Mouse (Mus musculus): Measurements from ENCODE around the gene Lysmd1. TPM values are rescaled to one million over a fixed set of nuclear protein-coding genes. Genes with fewer than 3 reads are reported as not detected.

Gene Lysmd1
- polyA plus RNA-seq, 1 experiment from 2014 or later = 10.1 TPM

GRCm38 (mm10) chr3:95147924-95148323 lies 14.0 kb downstream of the Lysmd1 start:
- Histone ChIP-seq H3K27ac (replicated peaks) (no peak overlapping the region), H3K27me3 (ENCODE audit: control insufficient read depth, insufficient read depth, low read length) (no peaks in the 10 kb centered on the region), H3K4me1 (replicated peaks; ENCODE audit: control insufficient read depth, insufficient read depth) (no peaks in the 10 kb centered on the region), H3K4me2 (replicated peaks; ENCODE audit: low read depth) (no peak overlapping the region), H3K36me3 (ENCODE audit: control insufficient read depth, insufficient read depth, low read length) (no peaks in the 10 kb centered on the region), H3K9ac (ENCODE audit: low read length) (no peak overlapping the region), H3K4me3 (ENCODE audit: low read depth, low read length) (no peak overlapping the region), H3K9me3 (ENCODE audit: control insufficient read depth, low read length) (no peaks in the 10 kb centered on the region)
- DNase-seq (ENCODE audit: low spot score) (no peak), ATAC-seq (ENCODE audit: low FRiP score, low TSS enrichment) (no peak)
- TF ChIP-seq EP300 (optimal IDR thresholded peaks at IDR 0.05) = no peak
- no peak for TF ChIP-seq CTCF (IDR thresholded peaks at IDR 0.05; ENCODE audit: low read depth)
- WGBS = 56% methylated on average over 3 of the region's 3 CpGs

GRCm38 (mm10) chr3:95153874-95154273 lies 20.0 kb downstream of the Lysmd1 start:
- no peak for TF ChIP-seq EP300 (optimal IDR thresholded peaks at IDR 0.05)
- TF ChIP-seq CTCF (IDR thresholded peaks at IDR 0.05; ENCODE audit: low read depth) = peak; percentile 72
- Histone ChIP-seq H3K27me3 (ENCODE audit: control insufficient read depth, insufficient read depth, low read length) (no peaks in the 10 kb centered on the region), H3K27ac (replicated peaks) (no peak overlapping the region), H3K9me3 (ENCODE audit: control insufficient read depth, low read length) (no peaks in the 10 kb centered on the region), H3K4me1 (replicated peaks; ENCODE audit: control insufficient read depth, insufficient read depth) (no peaks in the 10 kb centered on the region), H3K36me3 (ENCODE audit: control insufficient read depth, insufficient read depth, low read length) (no peaks in the 10 kb centered on the region), H3K4me2 (replicated peaks; ENCODE audit: low read depth) (no peak overlapping the region), H3K4me3 (ENCODE audit: low read depth, low read length) (no peak overlapping the region), H3K9ac (ENCODE audit: low read length) (no peak overlapping the region)
- no peak; the same call in 1 of the 2 replicates for ATAC-seq (ENCODE audit: low FRiP score, low TSS enrichment)
- no peak for DNase-seq (ENCODE audit: low spot score)
- 49% methylated on average over 4 of the region's 4 CpGs for WGBS

DNA sequence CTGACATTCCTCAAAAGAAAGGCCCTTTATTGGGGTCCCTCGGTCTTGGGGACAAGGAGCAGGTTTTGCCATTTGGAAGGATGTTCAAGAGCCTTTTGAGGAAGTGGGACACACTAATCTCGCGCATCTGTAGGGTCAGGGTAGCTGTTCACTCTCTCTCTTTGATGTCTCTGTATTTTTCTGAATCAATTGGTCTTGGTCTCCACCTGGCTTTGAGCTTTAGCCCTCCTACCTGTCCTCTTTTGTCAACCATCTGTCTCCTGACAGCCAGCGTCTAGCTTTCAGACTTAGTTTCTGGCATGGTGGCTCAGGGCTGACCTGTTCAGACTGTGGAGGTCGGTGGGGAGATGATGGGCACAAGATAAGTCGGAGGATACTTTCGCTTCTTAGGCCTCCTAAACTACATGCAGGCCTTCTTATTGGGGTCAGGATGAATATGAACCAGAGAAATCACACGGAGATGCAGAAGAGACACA lies 25.7 kb downstream of the Lysmd1 start:
- H3K9me3 ChIP-seq (ENCODE audit: control insufficient read depth, low read length) = no peaks in the 10 kb centered on the region
- DNase-seq (ENCODE audit: low spot score) (no peak), ATAC-seq (ENCODE audit: low FRiP score, low TSS enrichment) (no peak)
- peak overlapping the region; percentile 41 for H3K9ac ChIP-seq (ENCODE audit: low read length)
- H3K4me1 ChIP-seq (replicated peaks; ENCODE audit: control insufficient read depth, insufficient read depth) = peaks cover 9% of the 10 kb centered on the region
- WGBS = 27% methylated on average over 8 of the region's 8 CpGs
- peak overlapping the region; percentile 92 for H3K4me2 ChIP-seq (replicated peaks; ENCODE audit: low read depth)
- H3K4me3 ChIP-seq (ENCODE audit: low read depth, low read length) = peak overlapping the region; percentile 76
- H3K27me3 ChIP-seq (ENCODE audit: control insufficient read depth, insufficient read depth, low read length) = no peaks in the 10 kb centered on the region
- peak overlapping the region; percentile 49; the same call in 1 of the 2 replicates for H3K27ac ChIP-seq (replicated peaks)
- no peaks in the 10 kb centered on the region for H3K36me3 ChIP-seq (ENCODE audit: control insufficient read depth, insufficient read depth, low read length)
- no peak for TF ChIP-seq CTCF (IDR thresholded peaks at IDR 0.05; ENCODE audit: low read depth)
- TF ChIP-seq EP300 (optimal IDR thresholded peaks at IDR 0.05) = no peak

DNA sequence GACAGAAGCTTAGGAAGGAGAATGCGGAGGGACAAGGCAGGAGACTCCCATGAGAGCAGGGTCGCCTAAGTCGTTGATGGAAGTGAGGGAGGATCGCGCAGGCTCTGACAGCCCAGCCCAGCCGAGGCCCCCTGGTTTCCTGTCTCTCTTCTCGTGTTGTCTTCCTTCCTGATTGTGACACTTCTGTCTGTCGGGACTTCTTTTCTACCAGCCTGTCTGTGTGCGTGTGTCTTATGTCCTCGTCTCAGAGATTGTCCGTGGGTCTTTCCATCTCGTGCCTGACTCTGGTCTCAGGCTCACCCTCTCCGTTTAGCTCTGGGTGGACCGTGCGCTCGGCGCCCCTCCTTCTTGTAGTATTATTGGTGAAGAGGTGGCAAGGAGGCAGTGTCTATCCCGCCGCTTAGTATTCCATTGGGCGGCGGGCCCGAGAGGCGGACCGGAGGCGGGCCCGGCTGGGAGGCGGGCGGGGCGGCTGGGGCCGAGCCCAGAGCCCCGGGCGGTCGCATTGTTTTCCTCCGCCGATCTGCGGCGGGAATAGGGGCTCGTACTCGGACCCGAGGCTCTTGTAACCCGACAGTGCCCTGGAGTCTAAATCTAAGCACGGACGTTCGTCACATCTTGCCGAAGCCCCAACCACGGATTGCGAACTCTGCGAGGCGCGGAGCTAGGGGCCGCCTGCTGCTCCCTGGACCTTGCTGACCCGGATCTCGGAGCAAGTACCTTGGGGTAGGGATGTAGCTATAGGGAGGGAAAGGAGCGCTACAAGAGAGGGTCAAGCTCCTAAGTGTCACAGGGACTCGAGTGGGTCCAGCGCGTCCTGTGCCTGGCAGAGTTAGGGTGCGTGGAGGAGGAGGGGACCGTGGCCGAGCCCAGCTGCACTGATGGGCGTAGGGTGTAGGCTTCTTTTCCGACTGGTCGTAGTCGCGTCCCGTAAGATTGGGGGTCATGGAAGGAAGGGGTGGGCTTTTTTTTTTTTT lies 26.4 kb downstream of the Lysmd1 start, which contains the start of gene Sema6c:
Gene Sema6c (plus strand): TSS at position 471 of the 977 bp plus-strand sequence.
- Histone ChIP-seq H3K9me3 (ENCODE audit: control insufficient read depth, low read length) (no peaks in the 10 kb centered on the region), H3K27ac (replicated peaks) (peak within 1 kb of the TSS; percentile 71), H3K9ac (ENCODE audit: low read length) (peak within 1 kb of the TSS; percentile 71), H3K36me3 (ENCODE audit: control insufficient read depth, insufficient read depth, low read length) (no peaks in the 10 kb centered on the region), H3K27me3 (ENCODE audit: control insufficient read depth, insufficient read depth, low read length) (no peaks in the 10 kb centered on the region), H3K4me1 (replicated peaks; ENCODE audit: control insufficient read depth, insufficient read depth) (peaks cover 9% of the 10 kb centered on the region), H3K4me3 (ENCODE audit: low read depth, low read length) (peak within 1 kb of the TSS; percentile 76), H3K4me2 (replicated peaks; ENCODE audit: low read depth) (peak within 1 kb of the TSS; percentile 92)
- peak; percentile 96 for ATAC-seq (ENCODE audit: low FRiP score, low TSS enrichment)
- TF ChIP-seq CTCF (IDR thresholded peaks at IDR 0.05; ENCODE audit: low read depth) (peak; percentile 9; the same call in 1 of the 2 replicates), EP300 (optimal IDR thresholded peaks at IDR 0.05) (no peak)
- under 1% methylated on average over 65 of the region's 66 CpGs for WGBS
- peak; percentile 90 for DNase-seq (ENCODE audit: low spot score)

GRCm38 (mm10) chr3:95161041-95161551 lies 27.2 kb downstream of the Lysmd1 start:
- ATAC-seq (ENCODE audit: low FRiP score, low TSS enrichment) (peak; percentile 13; the same call in 1 of the 2 replicates), DNase-seq (ENCODE audit: low spot score) (no peak)
- no peaks in the 10 kb centered on the region for H3K27me3 ChIP-seq (ENCODE audit: control insufficient read depth, insufficient read depth, low read length)
- peak overlapping the region; percentile 71 for H3K9ac ChIP-seq (ENCODE audit: low read length)
- H3K27ac ChIP-seq (replicated peaks) = no peak overlapping the region
- 4% methylated on average over 27 of the region's 30 CpGs for WGBS
- H3K4me1 ChIP-seq (replicated peaks; ENCODE audit: control insufficient read depth, insufficient read depth) = peaks cover 9% of the 10 kb centered on the region
- no peaks in the 10 kb centered on the region for H3K9me3 ChIP-seq (ENCODE audit: control insufficient read depth, low read length)
- peak overlapping the region; percentile 76 for H3K4me3 ChIP-seq (ENCODE audit: low read depth, low read length)
- peak overlapping the region; percentile 92 for H3K4me2 ChIP-seq (replicated peaks; ENCODE audit: low read depth)
- no peak for TF ChIP-seq EP300 (optimal IDR thresholded peaks at IDR 0.05)
- TF ChIP-seq CTCF (IDR thresholded peaks at IDR 0.05; ENCODE audit: low read depth) = no peak
- no peaks in the 10 kb centered on the region for H3K36me3 ChIP-seq (ENCODE audit: control insufficient read depth, insufficient read depth, low read length)
